Mouse (Mus musculus) right cerebral cortex, adult 2 months (tissue): ENCODE measurements at regions not wholly inside any gene's neighbourhood (a gene's known extent, or its start where the extent isn't known, plus 50 kb on each side); places are given as distances from the start of the nearest gene placed in this dataset.

ENCODE experiments used
- DNase-seq, 2 experiments: peaks; one replicate each; pipeline ENCODE4 v3.0.0; 2021 to 2022; ENCODE audit warnings: low spot score in 2 of 2

DNA sequence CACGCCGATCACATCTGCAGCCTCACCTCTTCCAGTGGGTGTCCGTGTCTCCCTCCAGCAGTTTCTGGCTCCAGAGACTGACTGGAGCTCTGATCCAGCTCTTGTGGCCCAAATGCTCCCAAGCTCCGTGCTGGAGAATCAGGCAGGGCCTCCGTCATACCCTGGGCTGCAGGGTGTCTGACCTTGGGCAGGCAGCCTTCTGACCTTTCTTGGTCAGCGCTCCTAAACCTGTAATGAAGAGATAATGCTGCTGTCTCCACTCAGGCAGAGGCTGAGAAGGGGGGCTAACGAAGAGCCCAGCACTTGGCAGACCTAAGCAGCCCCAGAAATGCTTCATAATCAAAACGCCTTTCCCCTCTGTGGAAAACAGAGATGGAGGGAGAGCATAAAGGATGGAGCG is 89.9 kb upstream of the Mef2a start:
- DNase-seq = no peak

GRCm38 (mm10) chr7:67461333-67462255 is 88.9 kb upstream of the Mef2a start:
- DNase-seq = no peak

DNA sequence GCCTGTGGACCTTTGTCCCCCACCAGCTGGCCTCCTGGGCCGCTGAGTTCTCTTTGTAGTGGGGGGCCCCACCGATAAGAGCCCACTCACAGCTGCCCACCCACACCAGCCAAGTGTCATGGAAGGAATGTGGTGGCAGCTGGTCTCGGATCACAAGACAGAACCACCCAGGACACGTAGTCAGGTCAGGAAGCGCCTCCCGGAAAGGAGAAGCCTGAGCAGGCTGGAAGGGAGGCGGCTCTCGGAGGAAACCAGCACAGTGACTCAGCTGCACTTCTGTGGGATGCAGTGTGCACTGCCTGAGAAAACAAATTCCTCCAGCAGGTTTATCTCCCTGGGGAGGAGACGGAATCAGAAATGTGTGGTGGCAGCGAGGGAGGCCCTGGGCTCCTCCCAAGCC is 87.2 kb upstream of the Mef2a start:
- DNase-seq = peak; percentile 64 to 70

- DNase-seq = no peak
Measured at GRCm38 (mm10) chr7:67459209-67459608, 86.6 kb upstream of the Mef2a start.

- DNase-seq = no peak
Measured at GRCm38 (mm10) chr7:67458640-67459039, 86.0 kb upstream of the Mef2a start.

DNA sequence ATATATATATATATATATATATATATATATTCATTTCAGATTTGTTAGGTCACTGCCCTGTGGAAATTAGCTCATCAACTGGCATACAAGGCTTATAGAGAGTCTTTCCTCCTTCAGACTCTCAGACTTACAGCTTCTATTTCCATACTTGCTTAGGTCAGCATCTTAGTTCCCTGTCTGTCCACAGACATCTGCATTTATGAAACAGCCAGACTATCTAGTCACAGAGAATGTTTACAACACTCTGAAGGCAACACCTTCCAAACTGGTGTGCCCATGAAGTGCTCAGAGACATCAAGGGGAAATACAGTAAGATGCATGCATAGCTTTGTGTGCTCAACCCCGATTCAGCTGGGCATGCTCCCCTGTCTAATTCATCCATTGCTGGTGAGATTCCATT is 85.2 kb upstream of the Mef2a start:
- no peak for DNase-seq

DNA sequence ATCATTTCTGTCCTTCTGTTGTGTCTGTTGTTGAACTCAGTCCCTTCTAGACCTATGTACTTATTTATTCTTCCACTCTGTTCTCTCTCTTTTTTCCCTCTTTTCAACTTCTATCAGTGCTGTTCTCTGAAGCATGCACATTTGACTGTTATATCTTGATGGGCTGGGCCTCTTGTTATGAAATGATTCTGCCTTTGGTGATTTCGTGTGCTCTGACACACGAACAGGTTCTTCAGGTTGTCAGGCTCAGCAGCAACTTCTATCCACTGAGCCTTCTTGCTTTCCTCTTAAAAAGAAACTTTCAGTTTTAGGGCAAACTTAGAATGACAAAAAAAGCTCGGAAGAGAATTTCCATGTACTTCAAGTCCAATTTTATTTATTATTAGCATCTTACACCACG is 83.4 kb upstream of the Mef2a start:
- no peak for DNase-seq

DNA sequence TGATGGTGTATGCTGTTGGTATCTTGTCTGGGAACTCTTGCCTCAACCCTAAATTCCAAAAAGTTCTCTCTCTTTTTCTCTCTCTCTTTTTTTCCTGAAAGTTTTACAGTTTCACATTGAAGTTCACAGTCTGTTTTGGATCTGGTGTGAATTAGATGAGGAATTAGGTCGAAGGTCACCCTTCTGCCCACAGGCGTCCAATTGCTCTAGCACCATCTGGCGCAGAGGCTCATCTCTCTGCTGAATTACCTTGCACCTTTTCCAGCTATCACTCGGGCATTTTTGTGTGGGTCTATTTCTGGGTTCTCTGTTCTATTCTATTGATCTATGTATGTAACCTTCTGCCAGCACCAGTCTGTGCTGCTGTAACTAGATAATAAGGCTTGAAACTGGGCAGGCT is 81.8 kb upstream of the Mef2a start:
- DNase-seq = no peak

DNA sequence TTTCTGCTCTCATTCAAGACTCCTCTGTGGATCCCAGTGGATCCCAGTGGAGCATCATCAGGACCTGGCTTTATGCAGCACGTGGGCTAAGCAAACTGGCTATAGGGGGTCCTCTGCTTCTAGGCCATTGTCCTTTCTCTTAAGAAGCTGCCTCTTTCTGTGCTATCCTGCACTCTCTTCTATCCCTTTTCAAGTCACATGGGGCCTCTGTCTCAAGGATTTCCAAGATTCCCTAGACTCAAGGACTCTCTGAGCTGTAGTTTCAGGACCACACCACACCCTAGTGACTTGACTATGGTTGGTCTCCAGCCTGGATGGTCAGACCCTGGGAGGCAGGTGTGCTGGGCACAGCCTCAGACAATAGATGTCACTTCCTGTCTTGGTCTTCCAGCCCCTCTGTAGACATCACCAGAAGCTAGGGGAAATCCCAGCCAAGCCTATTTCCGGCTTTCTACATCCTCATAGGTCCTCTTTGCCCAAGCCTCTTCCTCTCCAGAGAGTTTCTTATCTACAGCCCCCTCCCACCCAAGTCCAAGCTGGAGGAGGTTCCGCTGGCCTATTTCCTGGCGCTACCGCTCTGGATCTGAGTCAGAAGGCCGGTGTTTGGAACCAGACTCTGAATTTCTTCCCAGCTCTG is 78.6 kb upstream of the Mef2a start:
- no peak for DNase-seq

- no peak for DNase-seq
Measured at GRCm38 (mm10) chr7:67446606-67447005, 73.9 kb upstream of the Mef2a start.

DNA sequence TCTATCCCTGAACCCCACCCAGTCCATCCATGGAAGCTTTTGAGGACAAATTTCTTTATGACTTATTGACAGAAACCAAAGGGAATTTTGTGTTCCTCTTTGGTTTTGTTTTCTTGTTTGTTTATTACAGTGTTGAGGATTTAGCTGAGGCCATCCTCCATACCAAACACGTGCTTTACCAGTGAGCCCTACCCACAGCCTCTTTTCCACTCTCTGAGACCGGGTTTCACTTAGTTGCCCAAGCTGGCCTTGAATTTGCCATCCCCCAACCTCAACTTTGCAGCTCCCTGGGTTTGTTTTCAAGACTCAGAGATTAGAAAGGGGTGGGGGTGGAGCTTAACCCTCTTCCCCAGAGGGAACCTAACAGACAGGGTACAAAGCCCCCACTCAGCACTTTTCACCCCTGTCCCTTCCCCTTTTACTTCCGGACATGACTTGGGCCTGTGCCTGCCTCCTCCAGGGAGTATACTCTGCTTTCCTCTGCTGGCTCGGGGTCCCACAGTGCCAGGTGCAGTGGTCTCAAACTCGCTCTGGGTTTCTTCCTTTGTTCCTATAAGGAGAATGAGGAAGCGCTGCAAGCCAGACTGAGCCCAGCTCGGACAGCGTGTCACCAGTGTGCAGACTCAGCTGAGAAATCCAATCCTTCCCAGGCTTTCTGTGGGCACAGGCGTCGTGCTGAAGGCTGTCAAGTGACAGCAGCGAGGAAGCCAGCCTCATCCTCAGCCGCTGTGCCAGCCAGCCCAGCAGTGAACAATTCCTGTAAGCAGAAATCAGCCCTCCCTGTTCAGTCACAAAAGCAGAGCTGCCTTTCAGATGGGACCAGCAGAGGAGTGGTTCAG is 72.8 kb upstream of the Mef2a start:
- DNase-seq = peak in 1 of 2 experiments; percentile 49

GRCm38 (mm10) chr7:67444523-67444942 is 71.9 kb upstream of the Mef2a start:
- no peak for DNase-seq

GRCm38 (mm10) chr7:67443666-67444065 is 71.0 kb upstream of the Mef2a start:
- DNase-seq = no peak

- peak in 1 of 2 experiments; percentile 66 for DNase-seq
Measured at GRCm38 (mm10) chr7:67443001-67443555, 70.4 kb upstream of the Mef2a start.

GRCm38 (mm10) chr7:67442284-67442683 is 69.6 kb upstream of the Mef2a start:
- no peak for DNase-seq

- DNase-seq = no peak
Measured at GRCm38 (mm10) chr7:67440806-67441205, 68.1 kb upstream of the Mef2a start.

DNA sequence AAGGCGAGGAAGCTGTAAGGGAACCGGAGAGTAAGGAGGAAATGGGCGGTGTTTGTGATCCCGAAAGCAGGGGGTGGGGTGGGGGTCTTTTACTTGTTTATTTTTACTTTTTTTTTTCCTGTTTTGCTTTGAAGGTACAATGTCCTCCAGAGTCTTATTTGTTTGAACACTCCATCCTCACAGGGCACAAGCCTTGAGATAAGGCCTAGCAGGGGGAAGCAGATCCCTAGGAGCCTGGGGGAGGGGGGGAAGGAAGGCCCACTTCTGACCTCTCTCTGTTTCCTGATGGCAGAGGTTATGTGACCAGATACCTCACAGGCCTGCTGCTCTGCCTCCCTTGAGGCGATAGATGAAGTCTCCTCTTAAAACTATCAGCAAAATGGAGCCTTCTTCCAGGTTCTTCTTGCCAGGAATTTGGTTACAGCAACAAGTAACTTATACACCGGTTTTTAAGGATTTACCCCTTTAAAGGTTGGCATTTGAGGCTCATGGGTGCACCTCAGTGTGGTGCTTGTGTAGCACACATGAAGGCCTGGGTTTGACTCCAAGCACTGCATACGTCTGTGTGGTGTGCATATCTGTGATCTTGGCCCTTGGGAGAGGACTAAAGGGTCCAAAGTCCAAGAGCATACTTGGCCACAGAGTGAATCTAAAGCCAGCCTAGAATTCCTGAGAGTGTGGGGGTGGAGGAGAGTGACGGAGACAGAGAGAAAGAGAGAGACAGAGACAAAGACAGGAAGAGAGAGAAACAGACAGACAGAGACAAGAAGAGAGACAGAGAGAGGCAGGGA is 64.8 kb upstream of the Mef2a start:
- no peak for DNase-seq

DNA sequence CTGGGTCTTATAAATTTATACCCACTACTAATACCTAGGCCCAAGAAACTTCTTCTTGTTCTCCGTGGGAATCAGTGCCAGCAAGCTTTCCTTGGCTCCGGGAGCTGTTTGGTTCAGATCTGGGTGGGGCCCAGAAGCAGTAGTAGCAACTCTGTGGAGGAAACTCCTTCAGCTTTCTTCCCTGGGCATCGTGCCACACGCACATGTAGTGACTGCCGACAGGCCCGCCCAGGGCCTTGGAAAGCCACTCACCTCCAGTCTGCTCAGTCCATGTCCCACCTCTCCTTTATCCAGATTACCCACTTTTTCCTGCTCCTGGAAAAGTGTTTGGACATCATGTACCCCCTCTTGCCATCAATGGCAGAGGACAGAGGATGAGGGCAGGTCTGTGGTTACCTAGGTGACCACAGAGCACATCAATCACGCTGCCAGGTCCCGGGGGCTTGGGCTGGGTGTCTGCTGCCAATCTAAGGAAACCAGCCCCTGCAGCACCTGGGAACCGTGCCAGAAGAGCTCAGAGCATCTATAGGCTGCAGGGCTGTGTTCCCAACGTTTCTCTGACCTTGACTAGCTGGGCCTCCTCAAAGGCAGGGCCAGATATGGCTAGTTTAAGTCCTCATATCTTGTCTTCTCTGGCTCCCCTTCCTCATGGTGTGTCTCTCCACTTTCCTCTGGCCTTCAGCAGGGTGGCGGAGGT is 63.1 kb upstream of the Mef2a start:
- DNase-seq = no peak

DNA sequence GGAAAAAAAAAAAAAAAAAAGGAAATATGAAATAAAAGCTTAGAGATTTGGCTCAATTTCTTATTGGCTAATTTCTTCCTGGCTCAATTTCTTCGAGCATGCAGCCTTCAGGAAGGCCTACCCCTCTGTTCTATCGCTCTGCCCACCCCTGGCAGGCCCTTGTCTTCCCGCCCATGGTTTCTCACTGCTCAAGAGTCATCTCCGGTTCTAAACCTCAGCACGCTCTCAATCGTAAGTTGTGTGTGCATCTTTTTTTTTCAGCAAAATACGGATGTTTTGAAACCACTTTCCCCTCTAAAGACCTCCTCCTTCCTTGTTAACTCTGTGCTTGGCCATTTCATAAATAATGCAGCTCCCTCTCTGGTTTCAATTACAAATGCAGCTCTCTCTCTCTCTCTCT is 58.3 kb upstream of the Mef2a start:
- DNase-seq = no peak

DNA sequence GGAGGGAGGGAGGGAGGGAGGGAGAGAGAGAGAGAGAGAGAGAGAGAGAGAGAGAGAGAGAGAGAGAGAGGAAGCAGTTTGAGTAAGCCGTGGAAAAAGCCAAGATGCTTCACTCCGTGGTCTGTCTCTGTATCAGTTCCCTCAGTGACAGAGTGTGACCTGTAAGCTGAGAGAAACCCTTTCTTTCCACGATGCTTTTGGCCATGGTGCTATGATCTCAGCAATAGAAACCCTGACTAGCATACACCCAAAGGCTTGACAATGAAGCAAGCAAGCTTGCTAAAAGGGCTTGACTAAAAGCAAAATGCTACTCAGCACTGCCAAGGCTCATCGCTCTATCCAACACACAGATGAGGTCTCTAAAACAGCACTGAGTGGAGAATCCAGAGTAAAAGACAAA is 57.4 kb upstream of the Mef2a start:
- DNase-seq = no peak
